Mouse (Mus musculus) telencephalon, adult 2 months (tissue): ENCODE data around the gene Lgalsl.

ENCODE experiments used
- DNase-seq: peaks from one replicate; pipeline ENCODE4 v3.0.0-alpha.2; 2011; ENCODE audit warnings: low read depth, low spot score

The Lgalsl gene

GRCm38 (mm10) chr11:20782620-20783019 is 48.2 kb downstream of the Lgalsl start:
- DNase-seq: no peak

DNA sequence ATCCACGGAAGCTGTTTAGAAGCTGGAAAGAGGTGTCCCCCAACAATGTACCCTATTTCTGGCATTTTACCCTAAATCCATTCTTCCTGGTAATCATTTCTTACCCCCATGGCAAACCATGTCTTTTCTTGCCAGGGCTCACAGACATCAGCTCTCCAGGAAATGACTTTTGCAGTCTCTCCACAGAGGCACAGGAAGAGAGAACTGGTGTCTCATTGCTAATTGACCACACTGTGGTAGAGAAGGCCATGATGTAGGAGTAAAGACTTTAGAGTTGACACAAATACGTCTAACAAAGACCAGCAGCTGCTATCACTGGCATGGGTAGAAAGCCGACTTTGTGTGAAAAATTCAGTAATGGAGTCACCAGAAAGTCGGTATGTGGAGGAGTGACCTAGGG is 50.5 kb downstream of the Lgalsl start:
- no peak for DNase-seq

DNA sequence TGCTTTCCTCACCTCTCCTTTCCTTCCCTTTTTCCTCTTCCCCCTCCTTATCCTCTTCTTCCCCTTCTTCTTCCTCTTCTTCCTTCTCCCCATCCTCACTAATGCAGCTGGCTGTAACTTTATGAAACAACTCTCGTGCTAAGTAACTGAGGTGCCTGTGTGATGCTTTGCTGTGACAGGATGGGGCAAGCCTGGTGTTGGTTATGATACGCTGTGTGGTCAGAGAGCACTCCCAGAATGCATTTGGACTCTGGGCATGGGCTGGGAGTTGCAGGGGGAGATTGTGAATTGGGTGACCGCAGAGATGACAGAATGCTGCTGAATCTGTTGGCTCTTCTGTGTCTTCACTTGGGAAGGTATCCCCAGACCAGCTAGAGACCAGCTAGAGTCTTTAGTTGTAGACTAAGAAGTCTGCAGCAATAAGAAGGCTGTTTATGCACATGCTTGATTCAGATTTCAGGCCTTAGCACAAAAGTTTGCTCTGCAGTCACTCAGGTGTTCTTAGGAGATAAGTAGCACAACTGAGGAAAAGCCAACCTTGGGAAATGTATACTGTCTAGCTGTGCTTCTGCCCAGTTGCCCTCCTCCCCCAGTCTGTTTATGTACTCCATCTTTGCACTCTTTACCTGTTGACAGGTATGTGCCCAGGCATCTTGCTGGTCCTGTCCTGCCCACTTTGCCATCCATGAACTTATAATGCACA is 51.8 kb downstream of the Lgalsl start:
- no peak for DNase-seq

DNA sequence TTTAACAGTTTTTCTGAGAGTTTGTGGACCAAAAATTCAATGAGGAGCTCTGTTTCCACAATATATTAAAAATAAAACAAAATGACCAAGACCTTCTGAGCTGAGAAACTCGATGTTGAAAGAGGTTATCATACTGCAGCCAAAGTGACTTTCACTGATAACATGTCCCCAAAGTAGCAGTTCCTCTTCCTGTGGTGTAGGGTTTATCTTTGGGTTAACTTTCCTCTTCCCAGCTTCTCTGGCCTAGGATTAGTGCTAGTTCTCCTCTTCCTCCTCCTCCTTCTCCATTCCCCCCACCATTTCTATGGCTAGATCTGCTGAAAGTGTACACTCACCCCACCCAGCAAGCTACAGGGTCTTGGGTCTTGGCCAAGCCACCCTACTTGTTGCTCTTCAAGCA is 52.6 kb downstream of the Lgalsl start:
- DNase-seq: no peak

GRCm38 (mm10) chr11:20776668-20777067 is 54.2 kb downstream of the Lgalsl start:
- no peak for DNase-seq
